Mouse (Mus musculus) ES-CJ7 (cell line): ENCODE results near the gene Dhx30.
"Not testable (repeated sequence)": the region's sequence is repeated elsewhere in the genome, so short reads cannot be mapped to it uniquely, and the experiment has no call there.

Experiments used
- DNase-seq: peaks from one replicate; pipeline ENCODE4 v3.0.0; 2011; ENCODE audit warnings: low read depth, low spot score

Gene Dhx30

GRCm38 (mm10) chr9:110117779-110118139 is at the start of gene Dhx30:
Dhx30 (minus strand) TSS chr9:110117830.
- no peak for DNase-seq

- no peak for DNase-seq
Measured at GRCm38 (mm10) chr9:110163071-110163470, 45.4 kb upstream of the Dhx30 start.

- no peak for DNase-seq
Measured at GRCm38 (mm10) chr9:110162441-110162840, 44.8 kb upstream of the Dhx30 start.

GRCm38 (mm10) chr9:110160486-110160885 is 42.9 kb upstream of the Dhx30 start:
- not testable (repeated sequence) for DNase-seq

GRCm38 (mm10) chr9:110159036-110159435 is 41.4 kb upstream of the Dhx30 start:
- no peak for DNase-seq

GRCm38 (mm10) chr9:110148598-110148997 is 31.0 kb upstream of the Dhx30 start:
- DNase-seq, result no peak

GRCm38 (mm10) chr9:110142097-110142496 is 24.5 kb upstream of the Dhx30 start:
- no peak for DNase-seq

GRCm38 (mm10) chr9:110139119-110139518 is 21.5 kb upstream of the Dhx30 start:
- no peak for DNase-seq

- DNase-seq, result peak; percentile 81
Measured at GRCm38 (mm10) chr9:110134176-110134575, 16.5 kb upstream of the Dhx30 start.

GRCm38 (mm10) chr9:110132921-110133320 is 15.3 kb upstream of the Dhx30 start:
- no peak for DNase-seq

- peak; percentile 49 for DNase-seq
Measured at GRCm38 (mm10) chr9:110132201-110132605, 14.6 kb upstream of the Dhx30 start.

GRCm38 (mm10) chr9:110131525-110132197 is 14.0 kb upstream of the Dhx30 start:
- peak; percentile 99 for DNase-seq

GRCm38 (mm10) chr9:110130896-110131524 is 13.4 kb upstream of the Dhx30 start:
- DNase-seq, result no peak

GRCm38 (mm10) chr9:110124008-110124540 is 6.4 kb upstream of the Dhx30 start:
- peak; percentile 52 for DNase-seq

GRCm38 (mm10) chr9:110123322-110123721 is 5.7 kb upstream of the Dhx30 start:
- DNase-seq, result no peak

- no peak for DNase-seq
Measured at GRCm38 (mm10) chr9:110121424-110121823, 3.8 kb upstream of the Dhx30 start.

GRCm38 (mm10) chr9:110118249-110118648 is 619 bp upstream of the Dhx30 start:
- DNase-seq, result no peak

- DNase-seq, result peak; percentile 91
Measured at GRCm38 (mm10) chr9:110116977-110117778, 452 bp downstream of the Dhx30 start, which contains the start of gene Smarcc1. Smarcc1 (plus strand) TSS chr9:110117708.

GRCm38 (mm10) chr9:110116353-110116976 is 1.2 kb downstream of the Dhx30 start:
- peak; percentile 20 for DNase-seq

- DNase-seq, result peak; percentile 93
Measured at GRCm38 (mm10) chr9:110100627-110101600, 16.7 kb downstream of the Dhx30 start.
